Mouse (Mus musculus) adrenal gland, adult 8-10 months (tissue): Measurements from ENCODE around the gene Vsig8. TPM values are rescaled to one million over a fixed set of nuclear protein-coding genes. Genes with fewer than 3 reads are reported as not detected.

Experiments
- DNase-seq: peaks from one replicate; pipeline ENCODE4 v3.0.0; 2022
- total RNA-seq, 4 experiments: library from RNA; stranded (reverse); gene quantifications; 2 replicates each; pipeline ENCODE4 v1.2.4; 2022

Vsig8 gene
- total RNA-seq, 4 experiments from 2014 or later, result 0.38 to 1.1 (median 0.43) TPM; not detected in 1

- DNase-seq, result no peak
These were observed 37.6 kb downstream of the Vsig8 start for GRCm38 (mm10) chr1:172593321-172593720.

DNA sequence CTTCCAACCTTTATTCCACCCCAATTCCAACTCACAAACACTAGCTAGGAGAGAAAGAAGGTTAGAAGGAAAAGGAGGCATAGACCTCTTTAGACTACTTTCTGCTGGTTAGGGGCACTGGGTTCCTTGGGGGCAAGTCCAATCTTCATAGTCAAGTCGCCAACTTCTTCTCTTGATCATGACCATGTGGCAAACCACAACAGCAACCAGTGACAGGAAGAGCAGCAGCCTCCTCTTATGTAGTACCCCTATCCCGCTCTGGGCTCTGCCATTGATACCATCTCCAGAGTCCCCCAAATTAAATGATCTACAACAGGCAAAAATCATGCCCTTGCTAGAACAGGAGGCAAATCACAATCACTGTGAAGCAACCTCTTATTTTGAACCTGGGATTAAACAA lies 38.2 kb downstream of the Vsig8 start:
- no peak for DNase-seq

- no peak for DNase-seq
These were observed 38.8 kb downstream of the Vsig8 start for GRCm38 (mm10) chr1:172594495-172594894.

- no peak for DNase-seq
These were observed 46.6 kb downstream of the Vsig8 start, which contains the start of gene Fcrl6 for GRCm38 (mm10) chr1:172602326-172602725. Gene Fcrl6 (minus strand): TSS chr1:172602551.

DNA sequence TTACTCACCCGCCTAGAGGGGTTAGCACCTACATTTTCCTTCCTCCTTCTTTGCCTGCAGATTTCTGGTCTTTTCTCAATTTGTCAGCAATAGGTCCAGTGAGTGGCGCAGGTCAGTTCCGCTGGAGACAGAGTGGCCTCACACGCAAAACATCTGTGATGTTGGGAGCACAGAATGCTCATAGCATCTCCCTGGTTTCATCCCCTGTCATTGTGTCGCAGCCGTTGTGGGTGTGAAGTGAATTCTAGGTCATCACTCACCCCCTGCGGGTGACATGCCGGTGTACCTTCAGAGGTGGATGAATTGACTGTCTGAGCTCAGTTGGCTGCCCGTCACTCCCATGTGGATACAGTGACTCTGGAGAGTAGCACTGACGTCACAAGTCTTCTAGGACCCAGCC lies 55.6 kb downstream of the Vsig8 start:
- DNase-seq, result no peak

DNA sequence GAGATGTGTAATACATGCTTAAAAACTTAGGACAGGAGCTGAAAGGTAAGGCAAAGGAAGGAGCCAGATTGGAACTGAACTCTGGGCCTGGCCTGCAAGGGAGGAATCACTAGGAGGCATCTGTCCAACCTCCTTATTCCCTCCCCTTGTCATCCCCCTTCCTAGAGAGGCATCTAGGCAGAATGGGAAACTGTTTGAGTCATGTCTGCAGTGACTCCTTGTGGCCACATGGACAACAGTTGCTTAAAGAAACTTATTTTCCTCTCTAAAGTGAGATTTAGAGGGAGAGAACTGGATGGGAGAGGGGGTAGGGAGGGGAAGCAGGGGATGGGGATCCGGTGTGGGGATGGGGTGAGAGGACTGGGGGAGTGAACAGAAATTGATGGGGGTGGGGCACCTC lies 57.0 kb downstream of the Vsig8 start:
- DNase-seq, result no peak

Other genes with a start within 250 kb of the Vsig8 start
- gene Kcnj9, start 226.6 kb upstream of the Vsig8 start, total RNA-seq, result under 1 TPM; 0.10 to 0.95 (median 0.48) TPM
- gene Kcnj10, start 214.7 kb upstream of the Vsig8 start, total RNA-seq, result 1 to 10 TPM; 1.0 to 2.6 (median 1.7) TPM
- 10 to 100 TPM; 11.1 to 13.2 (median 11.8) TPM for gene Pigm, start 179.4 kb upstream of the Vsig8 start, total RNA-seq
- gene Slamf9, start 80.6 kb upstream of the Vsig8 start, total RNA-seq, result 10 to 100 TPM in 1 of 4 experiments, 1 to 10 TPM in 3; 5.2 to 11.3 (median 6.2) TPM
- 1 to 10 TPM; 1.5 to 6.6 (median 3.6) TPM for gene Igsf9, start 74.2 kb upstream of the Vsig8 start, total RNA-seq
- gene Tagln2, start 55.9 kb upstream of the Vsig8 start, total RNA-seq, result 10 to 100 TPM; 68.5 to 90.2 (median 77.9) TPM
- under 1 TPM; 0.17 to 0.62 (median 0.36) TPM for gene Cfap45, start 35.1 kb upstream of the Vsig8 start, total RNA-seq
- 1 to 10 TPM in 1 of 4 experiments, under 1 TPM in 3; 0.17 to 1.1 (median 0.89) TPM for gene Slamf8, start 34.6 kb downstream of the Vsig8 start, total RNA-seq
- gene Fcrl6, start 46.6 kb downstream of the Vsig8 start, total RNA-seq, result not detected
- gene Dusp23, start 77.0 kb downstream of the Vsig8 start, total RNA-seq, result 1 to 10 TPM; 4.4 to 9.5 (median 4.8) TPM
- under 1 TPM in 2 of 4 experiments, not detected in 2; 0.16 to 0.28 TPM for gene Crp, start 142.1 kb downstream of the Vsig8 start, total RNA-seq